Mouse (Mus musculus) small intestine, adult 2 months (tissue): ENCODE data around the gene Dnaja1. TPM values are rescaled to one million over a fixed set of nuclear protein-coding genes. Genes with fewer than 3 reads are reported as not detected.

Source experiments
- H3K27ac ChIP-seq: fragments of 200-500 bp; 2 replicates; pipeline ENCODE4 v1.5.1; 2012; ENCODE audit warnings: low read depth, low read length, control low read depth, inconsistent platforms; ENCODE audit not compliant: insufficient read depth
- H3K27me3 ChIP-seq: fragments of 200-500 bp; 2 replicates; pipeline ENCODE4 v1.6.1; 2012; ENCODE audit warnings: mild to moderate bottlenecking, moderate library complexity, low read length, inconsistent platforms; ENCODE audit not compliant: control insufficient read depth, insufficient read depth
- H3K36me3 ChIP-seq: fragments of 200-500 bp; 2 replicates; pipeline ENCODE4 v1.6.1; 2012; ENCODE audit warnings: mild to moderate bottlenecking, low read length, control low read depth, inconsistent platforms; ENCODE audit not compliant: control insufficient read depth, insufficient read depth
- H3K4me1 ChIP-seq: fragments of 200-500 bp; 2 replicates; pipeline ENCODE4 v1.6.1; 2012; ENCODE audit warnings: low read length, inconsistent platforms, mixed read lengths; ENCODE audit not compliant: control insufficient read depth, insufficient read depth, insufficient read length
- H3K4me3 ChIP-seq: fragments of 200-500 bp; 2 replicates; pipeline ENCODE4 v1.5.1; 2012; ENCODE audit warnings: low read depth, mild to moderate bottlenecking, control low read depth, inconsistent platforms, low read length, moderate library complexity
- CTCF ChIP-seq: fragments of 200-500 bp; IDR thresholded peaks from 2 replicates; pipeline ENCODE4 v1.5.1; 2012; ENCODE audit warnings: low read depth, mild to moderate bottlenecking, control low read depth, inconsistent platforms, low read length, moderate library complexity, mixed read lengths; ENCODE audit not compliant: insufficient replicate concordance, insufficient read length; ENCODE audit errors: extremely low read depth
- POLR2A ChIP-seq: fragments of 200-500 bp; IDR thresholded peaks from 2 replicates; pipeline ENCODE4 v1.6.1; 2012; ENCODE audit warnings: low read depth, mild to moderate bottlenecking, control low read depth, inconsistent platforms, low read length, moderate library complexity
- WGBS: fragments of 180-500 bp; shearing (Covaris S2); methylation state at CpG from one replicate; pipeline ENCODE4 v1.1.7; 2018; 5-methylcytosine and 5-hydroxymethylcytosine counted together
- polyA plus RNA-seq: library from polyadenylated mRNA; depleted of rRNA; stranded (reverse); fragments of >200 nt; gene quantifications from 2 replicates; pipeline ENCODE4 v1.2.3, GENCODE M21; 2012

Gene Dnaja1
- polyA plus RNA-seq, 1 experiment, result 1.6 TPM

GRCm38 (mm10) chr4:40717141-40717540 is 4.8 kb upstream of the Dnaja1 start:
- 89% methylated on average over 3 of the region's 3 CpGs for WGBS
- Histone ChIP-seq H3K4me1 (peaks cover 5% of the 10 kb centered on the region; the same call in 1 of the 2 replicates), H3K36me3 (no peaks in the 10 kb centered on the region), H3K27ac (no peak overlapping the region), H3K4me3 (no peak overlapping the region), H3K27me3 (no peaks in the 10 kb centered on the region; the same call in 1 of the 2 replicates)
- no peak for TF ChIP-seq CTCF
- no peak for TF ChIP-seq POLR2A

- TF ChIP-seq POLR2A (no peak), CTCF (no peak)
- Histone ChIP-seq H3K4me1 (peaks cover 5% of the 10 kb centered on the region; the same call in 1 of the 2 replicates), H3K4me3 (no peak overlapping the region), H3K27me3 (no peaks in the 10 kb centered on the region; the same call in 1 of the 2 replicates), H3K27ac (peak overlapping the region; percentile 100), H3K36me3 (peaks cover 6% of the 10 kb centered on the region)
- WGBS, result 93% methylated on average over 8 of the region's 8 CpGs
Measured at GRCm38 (mm10) chr4:40720910-40721309, 1.0 kb upstream of the Dnaja1 start.

- H3K4me3 ChIP-seq, result peak overlapping the region; percentile 88
- H3K36me3 ChIP-seq, result peaks cover 19% of the 10 kb centered on the region
- peaks cover 5% of the 10 kb centered on the region; the same call in 1 of the 2 replicates for H3K4me1 ChIP-seq
- no peaks in the 10 kb centered on the region for H3K27me3 ChIP-seq
- TF ChIP-seq POLR2A, result peak; percentile 60; the same call in 1 of the 2 replicates
- no peak for TF ChIP-seq CTCF
- WGBS, result under 1% methylated on average over 62 of the region's 62 CpGs
- peak overlapping the region; percentile 97 for H3K27ac ChIP-seq
Measured at GRCm38 (mm10) chr4:40722687-40723460, 924 bp downstream of the Dnaja1 start.

GRCm38 (mm10) chr4:40725141-40725540 is 3.2 kb downstream of the Dnaja1 start:
- Histone ChIP-seq H3K27ac (peak overlapping the region; percentile 45; the same call in 1 of the 2 replicates), H3K4me1 (peaks cover 5% of the 10 kb centered on the region; the same call in 1 of the 2 replicates), H3K27me3 (no peaks in the 10 kb centered on the region), H3K36me3 (peaks cover 35% of the 10 kb centered on the region), H3K4me3 (no peak overlapping the region)
- WGBS, result 28% methylated on average over 7 of the region's 7 CpGs
- no peak for TF ChIP-seq POLR2A
- no peak for TF ChIP-seq CTCF

DNA sequence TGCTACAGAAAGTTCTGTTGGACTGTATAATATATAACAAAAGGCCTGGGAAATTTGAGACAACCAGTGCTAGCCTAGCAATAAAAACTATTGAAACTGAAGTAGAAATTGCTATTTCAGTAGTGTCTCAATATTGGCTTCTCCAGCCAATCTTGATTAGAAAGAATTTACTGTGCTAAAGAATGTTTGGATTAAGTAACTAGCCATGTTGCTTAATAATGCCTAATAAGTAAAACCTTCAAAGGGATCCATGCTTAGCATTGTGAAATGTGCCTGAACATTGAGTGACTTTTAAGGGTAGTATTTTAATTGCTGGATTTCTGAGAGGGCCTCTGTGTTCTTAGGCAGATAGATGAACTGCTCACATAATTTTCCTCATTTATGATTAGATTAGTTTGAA is 3.6 kb downstream of the Dnaja1 start:
- no peaks in the 10 kb centered on the region for H3K27me3 ChIP-seq
- H3K27ac ChIP-seq, result no peak overlapping the region
- H3K4me1 ChIP-seq, result peaks cover 5% of the 10 kb centered on the region; the same call in 1 of the 2 replicates
- no peak overlapping the region for H3K4me3 ChIP-seq
- peaks cover 37% of the 10 kb centered on the region for H3K36me3 ChIP-seq
- no peak for TF ChIP-seq CTCF
- TF ChIP-seq POLR2A, result no peak

GRCm38 (mm10) chr4:40727247-40727646 is 5.3 kb downstream of the Dnaja1 start:
- Histone ChIP-seq H3K27me3 (no peaks in the 10 kb centered on the region), H3K4me1 (no peaks in the 10 kb centered on the region), H3K4me3 (no peak overlapping the region), H3K27ac (no peak overlapping the region), H3K36me3 (peaks cover 51% of the 10 kb centered on the region)
- WGBS, result 80% methylated on average over 1 of the region's 1 CpGs
- no peak for TF ChIP-seq POLR2A
- TF ChIP-seq CTCF, result peak; percentile 22; the same call in 1 of the 2 replicates

- Histone ChIP-seq H3K4me3 (no peak overlapping the region), H3K27ac (no peak overlapping the region), H3K27me3 (no peaks in the 10 kb centered on the region), H3K4me1 (no peaks in the 10 kb centered on the region), H3K36me3 (peaks cover 69% of the 10 kb centered on the region)
- TF ChIP-seq POLR2A (no peak), CTCF (no peak)
Measured at GRCm38 (mm10) chr4:40731262-40731661, 9.3 kb downstream of the Dnaja1 start.
